Mouse (Mus musculus): Measurements from ENCODE around the gene Ext2.

Ext2 gene

GRCm38 (mm10) chr2:93624665-93625408 is 197.5 kb downstream of the Ext2 start:
- ATAC-seq (ENCODE audit: low TSS enrichment), result no peak

- no peak for ATAC-seq (ENCODE audit: low TSS enrichment)
Observed at GRCm38 (mm10) chr2:93619208-93619849, 203.0 kb downstream of the Ext2 start.

GRCm38 (mm10) chr2:93618447-93619199 is 203.7 kb downstream of the Ext2 start:
- ATAC-seq (ENCODE audit: low TSS enrichment), result no peak

GRCm38 (mm10) chr2:93615845-93616689 is 206.3 kb downstream of the Ext2 start:
- no peak for ATAC-seq (ENCODE audit: low TSS enrichment)

GRCm38 (mm10) chr2:93613020-93613419 is 209.3 kb downstream of the Ext2 start:
- no peak for ATAC-seq (ENCODE audit: low TSS enrichment)
